In the genomic region with DNA sequence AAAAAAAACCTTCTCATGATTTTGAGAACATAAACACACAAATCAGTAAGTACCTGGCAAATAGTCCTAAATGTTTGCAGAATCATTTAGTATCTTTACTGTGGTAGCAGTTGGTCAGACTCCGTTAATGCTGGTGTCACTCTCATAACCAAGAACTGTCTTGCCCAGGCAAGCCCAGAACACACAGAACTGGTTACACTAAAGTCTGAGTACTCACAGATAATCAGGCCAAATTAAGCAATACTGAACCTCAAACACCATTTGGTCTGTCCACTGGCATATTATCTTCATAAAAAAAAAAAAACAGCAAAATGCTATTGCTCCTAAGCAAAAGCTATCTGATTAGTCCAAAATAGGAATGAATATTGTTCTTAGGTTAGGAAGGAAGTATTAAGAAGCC, we compare ENCODE assay signal across 26 mouse cellular contexts.
"Had no signal": no experiment of that assay in that cellular context is flagged by ENCODE, and none has a peak within 500 bp of the region (broad histone marks: within the 10 kb centered on the region; RNA-seq: fewer than 3 reads in every experiment).

No protein-coding gene starts in this region.

- H3K27me3 ChIP-seq: heart, embryonic 12.5 days; hindbrain, embryonic 12.5 days; intestine, embryonic 15.5 days; kidney, embryonic 15.5 days; limb, embryonic 13.5 days; limb, embryonic 15.5 days; liver, embryonic 12.5 days had no signal

- H3K4me2 ChIP-seq: heart, embryonic 12.5 days; hindbrain, embryonic 12.5 days; hindbrain, embryonic 14.5 days; intestine, embryonic 15.5 days; kidney, embryonic 15.5 days; limb, embryonic 13.5 days; limb, embryonic 15.5 days; liver, embryonic 12.5 days had no signal

- H3K9me3 ChIP-seq: heart, embryonic 10.5 days; heart, embryonic 12.5 days; hindbrain, embryonic 10.5 days; hindbrain, embryonic 12.5 days; intestine, embryonic 15.5 days; kidney, embryonic 15.5 days; limb, embryonic 13.5 days; limb, embryonic 15.5 days; liver, embryonic 12.5 days had no signal

- H3K27ac ChIP-seq: heart, embryonic 10.5 days; hindbrain, embryonic 10.5 days; hindbrain, embryonic 12.5 days; hindbrain, embryonic 14.5 days; intestine, embryonic 15.5 days; kidney, embryonic 15.5 days; kidney, postnatal 0 days; limb, embryonic 13.5 days; limb, embryonic 15.5 days; liver, embryonic 12.5 days had no signal

- H3K4me3 ChIP-seq: heart, embryonic 10.5 days; heart, embryonic 12.5 days; hindbrain, embryonic 10.5 days; hindbrain, embryonic 12.5 days; intestine, embryonic 15.5 days; kidney, embryonic 15.5 days; limb, embryonic 13.5 days; limb, embryonic 15.5 days; liver, embryonic 12.5 days had no signal

- DNase-seq: gastrocnemius, postnatal 14 days; gastrocnemius, postnatal 36 days; heart, adult 18-20 months; heart, postnatal 10 days; heart, postnatal 4 days; kidney, adult 11 months; kidney, adult 2 months; kidney, adult 9 months; kidney, postnatal 14 days; kidney, postnatal 36 days; layer of hippocampus, adult 9-11 months; layer of hippocampus, postnatal 36 days; left cerebral cortex, postnatal 4 days had no signal

- H3K9ac ChIP-seq: heart, embryonic 12.5 days; hindbrain, embryonic 12.5 days; hindbrain, embryonic 14.5 days; intestine, embryonic 15.5 days; kidney, embryonic 15.5 days; limb, embryonic 13.5 days; limb, embryonic 15.5 days; liver, embryonic 12.5 days had no signal

- H3K4me1 ChIP-seq: heart, embryonic 10.5 days; hindbrain, embryonic 10.5 days; hindbrain, embryonic 12.5 days; intestine, embryonic 15.5 days; kidney, embryonic 15.5 days; limb, embryonic 13.5 days; limb, embryonic 15.5 days; liver, embryonic 12.5 days had no signal

- ATAC-seq: hindbrain, embryonic 16.5 days; inflammation-experienced regulatory T-cells, adult 6 months; intestine, embryonic 15.5 days; liver, embryonic 12.5 days had no signal
